Mouse (Mus musculus): ENCODE measurements at regions not wholly inside any gene's neighbourhood (a gene's known extent, or its start where the extent isn't known, plus 50 kb on each side); places are given as distances from the start of the nearest gene placed in this dataset.

DNA sequence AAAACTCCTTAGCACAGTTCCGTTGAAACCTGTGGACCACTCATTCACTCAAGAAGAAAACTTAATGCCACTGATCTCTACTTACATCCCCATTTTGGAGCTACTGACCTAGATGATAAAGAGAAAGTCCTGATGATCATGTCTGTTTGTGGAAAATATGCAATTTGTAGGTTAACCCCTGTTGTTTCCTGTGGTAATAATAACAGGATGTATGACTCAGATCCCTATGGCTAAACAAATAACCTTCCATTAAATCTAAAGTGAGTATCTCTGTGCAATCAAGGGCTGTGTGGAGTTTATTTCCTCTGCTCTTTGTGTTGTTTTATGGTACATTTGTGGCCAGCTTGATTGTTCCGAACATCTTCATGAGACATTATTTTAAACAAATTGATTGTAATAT lies 711.1 kb downstream of the Car8 start:
- TF ChIP-seq POLR2A (IDR thresholded peaks at IDR 0.05; ENCODE audit: low read depth, low read length): no peak
- TF ChIP-seq CTCF (IDR thresholded peaks at IDR 0.05; ENCODE audit: borderline replicate concordance, insufficient read depth, low read length): no peak
